Mouse (Mus musculus): ENCODE measurements around the gene Dusp22. TPM values are rescaled to one million over a fixed set of nuclear protein-coding genes. Genes with fewer than 3 reads are reported as not detected.

The Dusp22 gene
- polyA plus RNA-seq, 1 experiment = 53.6 TPM

- peaks cover 7% of the 10 kb centered on the region for H3K4me1 ChIP-seq (ENCODE audit: control insufficient read depth, insufficient read depth, low read length)
- TF ChIP-seq POLR2A (IDR thresholded peaks at IDR 0.05; ENCODE audit: borderline replicate concordance, low read depth, low read length) (no peak), CTCF (IDR thresholded peaks at IDR 0.05; ENCODE audit: low read depth, low read length) (no peak)
- H3K27ac ChIP-seq (ENCODE audit: insufficient read depth, low read depth, low read length) = no peak overlapping the region
- no peak overlapping the region for H3K4me3 ChIP-seq (ENCODE audit: insufficient read depth, low read length)
Observed at GRCm38 (mm10) chr13:30754066-30754465, 94.3 kb downstream of the Dusp22 start.

- Histone ChIP-seq H3K4me3 (ENCODE audit: insufficient read depth, low read length) (no peak overlapping the region), H3K4me1 (ENCODE audit: control insufficient read depth, insufficient read depth, low read length) (0 out of 2 replicates have a peak, but pooled peaks cover under 1% of the 10 kb centered on the region), H3K27ac (ENCODE audit: insufficient read depth, low read depth, low read length) (no peak overlapping the region)
- TF ChIP-seq CTCF (IDR thresholded peaks at IDR 0.05; ENCODE audit: low read depth, low read length) (no peak), POLR2A (IDR thresholded peaks at IDR 0.05; ENCODE audit: borderline replicate concordance, low read depth, low read length) (no peak)
Observed at GRCm38 (mm10) chr13:30754825-30755476, 95.2 kb downstream of the Dusp22 start.

- no peak for TF ChIP-seq CTCF (IDR thresholded peaks at IDR 0.05; ENCODE audit: low read depth, low read length)
- no peak for TF ChIP-seq POLR2A (IDR thresholded peaks at IDR 0.05; ENCODE audit: borderline replicate concordance, low read depth, low read length)
- H3K4me3 ChIP-seq (ENCODE audit: insufficient read depth, low read length) = no peak overlapping the region
Observed at GRCm38 (mm10) chr13:30755577-30755976, 95.8 kb downstream of the Dusp22 start.

GRCm38 (mm10) chr13:30755998-30756639 is 96.3 kb downstream of the Dusp22 start:
- TF ChIP-seq CTCF (IDR thresholded peaks at IDR 0.05; ENCODE audit: low read depth, low read length) = no peak
- no peak for TF ChIP-seq POLR2A (IDR thresholded peaks at IDR 0.05; ENCODE audit: borderline replicate concordance, low read depth, low read length)
- Histone ChIP-seq H3K4me3 (ENCODE audit: insufficient read depth, low read length) (no peak overlapping the region), H3K27ac (ENCODE audit: insufficient read depth, low read depth, low read length) (no peak overlapping the region), H3K4me1 (ENCODE audit: control insufficient read depth, insufficient read depth, low read length) (no peaks in the 10 kb centered on the region)

More at GRCm38 (mm10) chr13:30755577-30755976, 95.8 kb downstream of the Dusp22 start:
- Histone ChIP-seq H3K27ac (ENCODE audit: insufficient read depth, low read depth, low read length) (no peak overlapping the region), H3K4me1 (ENCODE audit: control insufficient read depth, insufficient read depth, low read length) (no peaks in the 10 kb centered on the region)

- TF ChIP-seq POLR2A (IDR thresholded peaks at IDR 0.05; ENCODE audit: borderline replicate concordance, low read depth, low read length) (no peak), CTCF (IDR thresholded peaks at IDR 0.05; ENCODE audit: low read depth, low read length) (no peak)
- H3K27ac ChIP-seq (ENCODE audit: insufficient read depth, low read depth, low read length) = no peak overlapping the region
- H3K4me1 ChIP-seq (ENCODE audit: control insufficient read depth, insufficient read depth, low read length) = no peaks in the 10 kb centered on the region
Observed at GRCm38 (mm10) chr13:30757264-30757900, 97.6 kb downstream of the Dusp22 start.

GRCm38 (mm10) chr13:30758789-30759381 is 99.1 kb downstream of the Dusp22 start:
- no peak overlapping the region for H3K4me3 ChIP-seq (ENCODE audit: insufficient read depth, low read length)
- TF ChIP-seq POLR2A (IDR thresholded peaks at IDR 0.05; ENCODE audit: borderline replicate concordance, low read depth, low read length) = no peak
- no peak for TF ChIP-seq CTCF (IDR thresholded peaks at IDR 0.05; ENCODE audit: low read depth, low read length)
- H3K27ac ChIP-seq (ENCODE audit: insufficient read depth, low read depth, low read length) = no peak overlapping the region

More at GRCm38 (mm10) chr13:30757264-30757900, 97.6 kb downstream of the Dusp22 start:
- no peak overlapping the region for H3K4me3 ChIP-seq (ENCODE audit: insufficient read depth, low read length)

GRCm38 (mm10) chr13:30760374-30761090 is 100.7 kb downstream of the Dusp22 start:
- TF ChIP-seq CTCF (IDR thresholded peaks at IDR 0.05; ENCODE audit: low read depth, low read length) = no peak
- TF ChIP-seq POLR2A (IDR thresholded peaks at IDR 0.05; ENCODE audit: borderline replicate concordance, low read depth, low read length) = no peak
- Histone ChIP-seq H3K4me1 (ENCODE audit: control insufficient read depth, insufficient read depth, low read length) (peaks cover 11% of the 10 kb centered on the region), H3K4me3 (ENCODE audit: insufficient read depth, low read length) (no peak overlapping the region), H3K27ac (ENCODE audit: insufficient read depth, low read depth, low read length) (no peak overlapping the region)

More at GRCm38 (mm10) chr13:30758789-30759381, 99.1 kb downstream of the Dusp22 start:
- peaks cover 4% of the 10 kb centered on the region for H3K4me1 ChIP-seq (ENCODE audit: control insufficient read depth, insufficient read depth, low read length)

Other genes with a start within 250 kb of the Dusp22 start
- 82.2 and 89.8 TPM in 2 replicates for gene Uqcrfs1, start 114.6 kb upstream of the Dusp22 start, polyA plus RNA-seq (2012; ENCODE audit: insufficient read depth, insufficient read length, missing spikeins)
- gene Irf4, start 89.2 kb downstream of the Dusp22 start, polyA plus RNA-seq (2012; ENCODE audit: insufficient read depth, insufficient read length, missing spikeins) = 7.5 and 9.3 TPM in 2 replicates